8 mouse cellular contexts compared by ENCODE assay signal in the genomic region with DNA sequence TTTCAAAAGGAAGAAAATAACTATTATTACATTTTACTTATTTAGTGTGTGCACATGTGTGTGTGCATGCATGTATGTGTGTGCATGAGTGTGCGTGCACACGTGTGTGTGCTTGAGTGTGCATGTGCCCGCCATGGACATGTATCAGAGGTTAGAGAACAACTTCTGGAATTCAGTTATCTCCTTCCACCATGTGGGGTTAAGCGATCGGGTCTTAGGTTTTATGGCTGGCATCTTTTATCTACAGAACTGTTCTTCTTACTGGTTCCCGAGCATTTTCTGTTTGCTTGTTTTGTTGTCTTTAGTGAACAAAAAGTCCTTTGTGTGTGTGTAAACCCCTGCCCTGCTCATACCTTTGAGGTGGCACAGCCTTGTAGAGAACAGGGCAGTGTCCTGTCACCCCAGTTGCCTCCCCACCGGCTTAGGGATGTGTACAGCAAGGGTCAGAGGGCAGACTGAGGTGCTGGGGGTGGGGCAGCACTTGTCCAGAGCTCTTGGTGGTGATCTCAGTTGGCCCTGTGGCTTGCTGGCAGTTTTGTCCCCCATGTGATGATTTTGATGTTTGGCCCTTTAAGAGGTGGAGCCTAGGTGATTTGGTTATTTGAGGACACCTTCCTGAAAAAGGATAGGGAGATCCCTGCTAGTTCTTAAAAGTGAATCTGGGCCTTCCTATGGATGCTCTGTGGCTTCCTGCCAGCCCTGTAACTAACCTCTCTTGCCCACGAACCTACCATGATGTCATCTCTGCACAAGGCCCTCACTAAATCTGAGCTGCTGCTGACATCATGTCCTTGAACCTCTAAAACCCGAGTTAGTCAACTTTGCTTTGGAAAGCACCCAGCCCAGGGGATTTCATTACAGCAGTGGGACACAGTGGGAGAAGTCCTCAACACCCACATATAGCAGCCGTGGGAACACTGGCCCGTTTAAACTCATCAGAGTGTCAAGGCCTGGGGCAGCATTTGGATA. TPM values are rescaled to one million over a fixed set of nuclear protein-coding genes. Genes with fewer than 3 reads are reported as not detected.
DNase-seq lines count a peak whose midpoint lies in the region; ATAC-seq and TF ChIP-seq lines count a peak whose summit lies in the region.

No protein-coding gene starts in this region.

- H3K27me3 ChIP-seq in heart, postnatal 0 days (ENCODE audit: control insufficient read depth, insufficient read depth, low read length), result no peaks in the 10 kb centered on the region
- no peaks in the 10 kb centered on the region for H3K27me3 ChIP-seq in hindbrain, postnatal 0 days (ENCODE audit: insufficient read depth, low read length)
- H3K27me3 ChIP-seq in midbrain, embryonic 16.5 days (ENCODE audit: control insufficient read depth, insufficient read depth, low read depth, low read length), result no peaks in the 10 kb centered on the region

- TF ChIP-seq EP300 in heart, postnatal 0 days (IDR thresholded peaks at IDR 0.05; ENCODE audit: low read depth), result no peak

- H3K9me3 ChIP-seq in heart, postnatal 0 days (replicated peaks; ENCODE audit: control insufficient read depth, low read length), result no peaks in the 10 kb centered on the region
- H3K9me3 ChIP-seq in hindbrain, postnatal 0 days (ENCODE audit: low read length), result no peaks in the 10 kb centered on the region
- H3K9me3 ChIP-seq in midbrain, embryonic 16.5 days (replicated peaks; ENCODE audit: control insufficient read depth, low read length, poor library complexity, severe bottlenecking), result no peaks in the 10 kb centered on the region

- H3K36me3 ChIP-seq in heart, postnatal 0 days (replicated peaks; ENCODE audit: control insufficient read depth, insufficient read depth, low read length), result peaks cover 8% of the 10 kb centered on the region; the same call in 1 of the 2 replicates
- no peaks in the 10 kb centered on the region for H3K36me3 ChIP-seq in hindbrain, postnatal 0 days (ENCODE audit: insufficient read depth, low read length)
- no peaks in the 10 kb centered on the region for H3K36me3 ChIP-seq in midbrain, embryonic 16.5 days (ENCODE audit: control insufficient read depth, insufficient read depth, low read length)

- 50% methylated on average over 11 of the region's 11 CpGs for WGBS in heart, postnatal 0 days
- 56% methylated on average over 11 of the region's 11 CpGs for WGBS in hindbrain, postnatal 0 days
- WGBS in midbrain, embryonic 16.5 days, result 61% methylated on average over 11 of the region's 11 CpGs

- no peak for DNase-seq in heart, postnatal 0 days (ENCODE audit: low spot score)
- DNase-seq in heart, adult 9 months (ENCODE audit: low spot score in 2 of 2), result no peak
- peak; percentile 73 for DNase-seq in adrenal gland, postnatal 10 days
- DNase-seq in hindbrain, postnatal 0 days (ENCODE audit: low spot score), result no peak
- DNase-seq in right cerebral cortex, adult 2 months (ENCODE audit: low spot score in 2 of 2), result no peak
- DNase-seq in spleen, adult 18-20 months, result no peak

- H3K9ac ChIP-seq in heart, postnatal 0 days (replicated peaks; ENCODE audit: low read depth, low read length), result no peak overlapping the region
- H3K9ac ChIP-seq in hindbrain, postnatal 0 days (replicated peaks; ENCODE audit: low read length), result no peak overlapping the region
- 0 out of 2 replicates have a peak overlapping the region, but pooled peaks have one; percentile 1 for H3K9ac ChIP-seq in midbrain, embryonic 16.5 days (ENCODE audit: low read depth, low read length)

- peaks cover 51% of the 10 kb centered on the region for H3K4me1 ChIP-seq in heart, postnatal 0 days (ENCODE audit: control insufficient read depth, insufficient read depth)
- H3K4me1 ChIP-seq in hindbrain, postnatal 0 days (ENCODE audit: insufficient read depth, low read length), result peaks cover 54% of the 10 kb centered on the region
- peaks cover 74% of the 10 kb centered on the region for H3K4me1 ChIP-seq in midbrain, embryonic 16.5 days (ENCODE audit: control insufficient read depth, insufficient read depth, low read length)

- peak overlapping the region; percentile 49; the same call in 1 of the 2 replicates for H3K27ac ChIP-seq in heart, postnatal 0 days (ENCODE audit: low read depth)
- H3K27ac ChIP-seq in hindbrain, postnatal 0 days, result no peak overlapping the region
- H3K27ac ChIP-seq in midbrain, embryonic 16.5 days (ENCODE audit: low read length), result no peak overlapping the region

- 0 out of 2 replicates have a peak overlapping the region, but pooled peaks have one; percentile 2 for H3K4me2 ChIP-seq in heart, postnatal 0 days (ENCODE audit: low read depth, low read length)
- H3K4me2 ChIP-seq in hindbrain, postnatal 0 days (ENCODE audit: low read depth, low read length), result peak overlapping the region; percentile 73
- H3K4me2 ChIP-seq in midbrain, embryonic 16.5 days (ENCODE audit: low read length), result peak overlapping the region; percentile 98

- ATAC-seq in heart, postnatal 0 days (ENCODE audit: insufficient read depth, low read depth), result no peak
- no peak for ATAC-seq in hindbrain, postnatal 0 days
- no peak for ATAC-seq in midbrain, embryonic 16.5 days
- ATAC-seq in activated CD4-positive, CD25-positive, alpha-beta regulatory T cell, adult 4 months, result no peak

- no peak overlapping the region for H3K4me3 ChIP-seq in heart, postnatal 0 days (ENCODE audit: low read depth, low read length)
- peak overlapping the region; percentile 82 for H3K4me3 ChIP-seq in hindbrain, postnatal 0 days (ENCODE audit: low read length)
- H3K4me3 ChIP-seq in midbrain, embryonic 16.5 days (ENCODE audit: low read depth, low read length), result peak overlapping the region; percentile 90

- TF ChIP-seq CTCF in heart, postnatal 0 days (IDR thresholded peaks at IDR 0.05; ENCODE audit: low read depth), result no peak
- TF ChIP-seq CTCF in hindbrain, postnatal 0 days (IDR thresholded peaks at IDR 0.05; ENCODE audit: low read depth), result no peak

RNA-seq across cellular contexts. Expression of a gene that starts 4.7 kb away (rescaled TPM):
- 31.5 and 39.8 TPM in 2 replicates for total RNA-seq in heart, postnatal 0 days (2014; rRNA removed; ENCODE audit: low replicate concordance)
- polyA plus RNA-seq in heart, postnatal 0 days (2015; fragmentation: Nextera tagmentation; extraction: Ambion mirVana), result 2.7 and 3.2 TPM in 2 replicates
- 10 to 100 TPM; 56.2 to 62.9 TPM for total RNA-seq in adrenal gland, postnatal 10 days (2021)
- total RNA-seq in hindbrain, postnatal 0 days (2014; rRNA removed), result 107 and 112 TPM in 2 replicates
- 16.9 and 19.0 TPM in 2 replicates for polyA plus RNA-seq in hindbrain, postnatal 0 days (2015; fragmentation: Nextera tagmentation; extraction: Ambion mirVana)
- 9.4 and 10.8 TPM in 2 replicates for polyA plus RNA-seq in midbrain, embryonic 16.5 days (2015; fragmentation: Nextera tagmentation; extraction: Ambion mirVana)
- polyA plus RNA-seq in activated CD4-positive, CD25-positive, alpha-beta regulatory T cell, adult 4 months (2017; shearing (Covaris generic)), result 1 to 10 TPM; 2.8 to 3.8 TPM

Comparison
In these comparisons a context has a peak if more than half of its experiments do, and no peak if none do; other contexts are left out.
1. H3K4me2 ChIP-seq: peak in every context shown above with its lines; median percentile 98 in midbrain, embryonic 16.5 days; 73 in hindbrain, postnatal 0 days; 2 in heart, postnatal 0 days.